Mouse (Mus musculus) gastrocnemius, postnatal 36 days (tissue): ENCODE results near the gene Shank1. TPM values are rescaled to one million over a fixed set of nuclear protein-coding genes. Genes with fewer than 3 reads are reported as not detected.

Experiments
- DNase-seq, 2 experiments: peaks; one replicate each; pipeline ENCODE4 v3.0.0; 2022
- intact Hi-C: fragments of 180-260 bp; cut with DNase I; formaldehyde crosslinking; loops from one replicate; pipeline ENCODE4 v1.15.1; 2025
- total RNA-seq, 2 experiments: library from RNA; stranded (reverse); gene quantifications; 2 replicates each; pipeline ENCODE4 v1.2.3; 2021

Gene Shank1
- total RNA-seq, 2 experiments from 2014 or later, result 0.27 to 0.28 TPM

- no peak for DNase-seq
- intact Hi-C loops, result no loop called here
Observed at GRCm38 (mm10) chr7:44336046-44337021, 26.3 kb downstream of the Shank1 start.

GRCm38 (mm10) chr7:44337121-44337849 is 27.2 kb downstream of the Shank1 start:
- intact Hi-C loops, result no loop called here
- DNase-seq, result no peak

GRCm38 (mm10) chr7:44340226-44340625 is 30.2 kb downstream of the Shank1 start:
- DNase-seq, result no peak
- intact Hi-C loops, result no loop called here

GRCm38 (mm10) chr7:44341119-44341518 is 31.1 kb downstream of the Shank1 start:
- no peak for DNase-seq
- intact Hi-C loops, result no loop called here

- intact Hi-C loops, result no loop called here
- DNase-seq, result no peak
Observed at GRCm38 (mm10) chr7:44341714-44342113, 31.7 kb downstream of the Shank1 start.

- DNase-seq, result no peak
- intact Hi-C loops, result no loop called here
Observed at GRCm38 (mm10) chr7:44343459-44344015, 33.5 kb downstream of the Shank1 start.

- intact Hi-C loops, result no loop called here
- no peak for DNase-seq
Observed at GRCm38 (mm10) chr7:44344622-44345021, 34.6 kb downstream of the Shank1 start.

GRCm38 (mm10) chr7:44349043-44349442 is 39.0 kb downstream of the Shank1 start:
- intact Hi-C loops, result no loop called here
- no peak for DNase-seq

- intact Hi-C loops, result loop anchor here (1.0 kb wide), 1 partner anchor 88 kb away; no protein-coding TSS in a partner anchor
- DNase-seq, result peak; percentile 53 to 54
Observed at GRCm38 (mm10) chr7:44350957-44351711, 41.1 kb downstream of the Shank1 start.

- no peak for DNase-seq
- intact Hi-C loops, result loop anchor here (1.0 kb wide), 1 partner anchor 89 kb away; no protein-coding TSS in a partner anchor
Observed at GRCm38 (mm10) chr7:44351881-44352749, 42.1 kb downstream of the Shank1 start.

GRCm38 (mm10) chr7:44352750-44353600 is 42.9 kb downstream of the Shank1 start:
- intact Hi-C loops, result no loop called here
- DNase-seq, result no peak

GRCm38 (mm10) chr7:44353601-44354340 is 43.7 kb downstream of the Shank1 start:
- intact Hi-C loops, result no loop called here
- no peak for DNase-seq

GRCm38 (mm10) chr7:44355411-44355810 is 45.4 kb downstream of the Shank1 start:
- intact Hi-C loops, result no loop called here
- DNase-seq, result no peak

GRCm38 (mm10) chr7:44356590-44357481 is 46.8 kb downstream of the Shank1 start:
- intact Hi-C loops, result no loop called here
- no peak for DNase-seq

- DNase-seq, result no peak
- intact Hi-C loops, result no loop called here
Observed at GRCm38 (mm10) chr7:44357531-44357930, 47.5 kb downstream of the Shank1 start.

- intact Hi-C loops, result no loop called here
- DNase-seq, result no peak
Observed at GRCm38 (mm10) chr7:44358012-44358411, 48.0 kb downstream of the Shank1 start.
